13 mouse cellular contexts compared by ENCODE assay signal in the genomic region with DNA sequence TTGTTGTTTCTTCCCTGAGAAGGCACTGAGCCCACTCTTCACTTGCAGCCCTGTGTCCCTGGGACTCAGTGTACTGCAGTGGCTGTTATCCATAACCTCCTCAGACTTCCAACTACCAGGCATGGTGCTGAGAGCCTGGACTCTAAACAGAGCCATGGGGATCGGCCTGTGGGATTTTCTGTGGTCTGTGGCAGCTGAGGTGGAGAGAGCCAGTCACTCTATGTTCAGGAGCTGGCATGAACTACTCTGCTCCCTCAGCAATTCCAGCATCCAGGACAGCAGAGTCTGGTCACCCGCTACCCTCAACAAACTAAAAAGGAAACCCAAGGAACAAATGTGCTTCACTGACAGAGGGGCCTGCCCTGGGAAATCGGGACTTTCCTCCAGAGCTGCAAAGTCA. TPM values are rescaled to one million over a fixed set of nuclear protein-coding genes. Genes with fewer than 3 reads are reported as not detected.
DNase-seq lines count a peak whose midpoint lies in the region; ATAC-seq and TF ChIP-seq lines count a peak whose summit lies in the region.
"Had no signal": no experiment of that assay in that cellular context is flagged by ENCODE, and none has a peak within 500 bp of the region (broad histone marks: within the 10 kb centered on the region; RNA-seq: fewer than 3 reads in every experiment).

No protein-coding gene starts in this region.

- H3K4me2 ChIP-seq in heart, embryonic 13.5 days = no peak overlapping the region
- no peak overlapping the region for H3K4me2 ChIP-seq in lung, embryonic 14.5 days
- H3K4me2 ChIP-seq in lung, postnatal 0 days (replicated peaks; ENCODE audit: low read depth, low read length) = no peak overlapping the region
- H3K4me2 ChIP-seq in embryonic facial prominence, embryonic 15.5 days (replicated peaks) = no peak overlapping the region
- H3K4me2 ChIP-seq: liver, embryonic 13.5 days had no signal

- no peak for TF ChIP-seq CTCF in heart, adult 2 months (IDR thresholded peaks at IDR 0.05)
- no peak for TF ChIP-seq CTCF in lung, embryonic 14.5 days (IDR thresholded peaks at IDR 0.05; ENCODE audit: low read depth)
- TF ChIP-seq CTCF in lung, postnatal 0 days (IDR thresholded peaks at IDR 0.05) = no peak
- TF ChIP-seq CTCF in olfactory bulb, adult 2 months (IDR thresholded peaks at IDR 0.05; ENCODE audit: insufficient read depth, low read depth, low read length) = no peak

- H3K4me1 ChIP-seq in heart, embryonic 13.5 days = peaks cover 56% of the 10 kb centered on the region
- peaks cover 21% of the 10 kb centered on the region for H3K4me1 ChIP-seq in heart, adult 2 months (ENCODE audit: control insufficient read depth, insufficient read depth, low read length)
- H3K4me1 ChIP-seq in lung, embryonic 14.5 days (ENCODE audit: insufficient read depth) = peaks cover 33% of the 10 kb centered on the region
- H3K4me1 ChIP-seq in lung, postnatal 0 days (ENCODE audit: insufficient read depth, low read depth, low read length) = peaks cover 19% of the 10 kb centered on the region; the same call in 1 of the 2 replicates
- H3K4me1 ChIP-seq in embryonic facial prominence, embryonic 15.5 days = peaks cover 43% of the 10 kb centered on the region
- peaks cover 24% of the 10 kb centered on the region for H3K4me1 ChIP-seq in olfactory bulb, adult 2 months (ENCODE audit: control insufficient read depth, insufficient read depth, low read length)

- WGBS in heart, embryonic 13.5 days = 67% methylated on average over 3 of the region's 3 CpGs
- WGBS in heart, adult 2 months = 68% methylated on average over 3 of the region's 3 CpGs
- 71% methylated on average over 3 of the region's 3 CpGs for WGBS in lung, embryonic 14.5 days
- WGBS in lung, postnatal 0 days = 83% methylated on average over 3 of the region's 3 CpGs
- 71% methylated on average over 3 of the region's 3 CpGs for WGBS in embryonic facial prominence, embryonic 15.5 days
- 79% methylated on average over 3 of the region's 3 CpGs for WGBS in olfactory bulb, adult 2 months

- no peak for DNase-seq in heart, adult 2 months
- no peak for DNase-seq in lung, embryonic 14.5 days
- DNase-seq in lung, postnatal 0 days (ENCODE audit: low spot score) = no peak
- no peak for DNase-seq in cerebellum, adult 9-11 months
- no peak for DNase-seq in right cerebral cortex, postnatal 4 days
- DNase-seq: kidney, adult 18-20 months; layer of hippocampus, adult 9-11 months; liver, embryonic 13.5 days; right cerebral cortex, postnatal 14 days; thymus, adult 18-20 months had no signal

- H3K9ac ChIP-seq in heart, embryonic 13.5 days = peak overlapping the region; percentile 64
- H3K9ac ChIP-seq in heart, adult 2 months (ENCODE audit: low read depth, low read length) = no peak overlapping the region
- no peak overlapping the region for H3K9ac ChIP-seq in lung, embryonic 14.5 days
- no peak overlapping the region for H3K9ac ChIP-seq in lung, postnatal 0 days (replicated peaks; ENCODE audit: low read depth)
- no peak overlapping the region for H3K9ac ChIP-seq in embryonic facial prominence, embryonic 15.5 days
- H3K9ac ChIP-seq: liver, embryonic 13.5 days had no signal

- intact Hi-C loops in heart, adult 2 months (cut with DNase I) = no loop called here

- no peak for TF ChIP-seq EP300 in heart, adult 2 months (IDR thresholded peaks at IDR 0.05; ENCODE audit: insufficient read depth, low read depth, low read length)
- TF ChIP-seq EP300 in lung, postnatal 0 days (IDR thresholded peaks at IDR 0.05) = no peak

- H3K27ac ChIP-seq in heart, embryonic 13.5 days (replicated peaks) = peak overlapping the region; percentile 83
- H3K27ac ChIP-seq in heart, adult 2 months = no peak overlapping the region; the same call in 1 of the 2 replicates
- H3K27ac ChIP-seq in lung, embryonic 14.5 days (ENCODE audit: low read depth) = peak overlapping the region; percentile 43; the same call in 1 of the 2 replicates
- H3K27ac ChIP-seq in lung, postnatal 0 days (ENCODE audit: low read length) = no peak overlapping the region
- H3K27ac ChIP-seq in embryonic facial prominence, embryonic 15.5 days (replicated peaks) = peak overlapping the region; percentile 89
- peak overlapping the region; percentile 8; the same call in 1 of the 2 replicates for H3K27ac ChIP-seq in olfactory bulb, adult 2 months (ENCODE audit: insufficient read depth, low read depth, low read length)

- ATAC-seq in heart, embryonic 13.5 days (ENCODE audit: extremely low read depth, insufficient number of reproducible peaks, low FRiP score, low TSS enrichment) = no peak
- ATAC-seq in lung, embryonic 14.5 days (ENCODE audit: insufficient read depth) = no peak
- ATAC-seq in lung, postnatal 0 days = no peak
- 0 out of 2 replicates have a peak, but pooled peaks have one; percentile 30 for ATAC-seq in embryonic facial prominence, embryonic 15.5 days (ENCODE audit: insufficient number of reproducible peaks, low FRiP score, low TSS enrichment, low read depth)

- H3K79me2 ChIP-seq in heart, adult 2 months (replicated peaks; ENCODE audit: control insufficient read depth, insufficient read depth, low read length) = no peaks in the 10 kb centered on the region

- peaks cover 18% of the 10 kb centered on the region for H3K36me3 ChIP-seq in heart, embryonic 13.5 days
- H3K36me3 ChIP-seq in heart, adult 2 months (ENCODE audit: control insufficient read depth, insufficient read depth, low read length) = peaks cover 22% of the 10 kb centered on the region
- H3K36me3 ChIP-seq in lung, embryonic 14.5 days (ENCODE audit: insufficient read depth) = peaks cover 10% of the 10 kb centered on the region; the same call in 1 of the 2 replicates
- H3K36me3 ChIP-seq in lung, postnatal 0 days (ENCODE audit: insufficient read depth, low read length) = no peaks in the 10 kb centered on the region
- H3K36me3 ChIP-seq in embryonic facial prominence, embryonic 15.5 days = peaks cover 14% of the 10 kb centered on the region; the same call in 1 of the 2 replicates

- H3K4me3 ChIP-seq in heart, embryonic 13.5 days = no peak overlapping the region
- no peak overlapping the region for H3K4me3 ChIP-seq in heart, adult 2 months
- H3K4me3 ChIP-seq in lung, embryonic 14.5 days (ENCODE audit: low read depth, low read length) = no peak overlapping the region
- H3K4me3 ChIP-seq in lung, postnatal 0 days (ENCODE audit: low read depth, low read length) = no peak overlapping the region
- no peak overlapping the region for H3K4me3 ChIP-seq in embryonic facial prominence, embryonic 15.5 days (replicated peaks)
- H3K4me3 ChIP-seq in olfactory bulb, adult 2 months (ENCODE audit: insufficient read depth, low read depth, low read length) = no peak overlapping the region
- H3K4me3 ChIP-seq: liver, embryonic 13.5 days had no signal

- H3K9me3 ChIP-seq in heart, embryonic 13.5 days = no peaks in the 10 kb centered on the region
- no peaks in the 10 kb centered on the region for H3K9me3 ChIP-seq in lung, embryonic 14.5 days (ENCODE audit: low read depth, low read length)
- H3K9me3 ChIP-seq in lung, postnatal 0 days (ENCODE audit: low read length) = no peaks in the 10 kb centered on the region
- no peaks in the 10 kb centered on the region for H3K9me3 ChIP-seq in embryonic facial prominence, embryonic 15.5 days (replicated peaks)
- H3K9me3 ChIP-seq: liver, embryonic 13.5 days had no signal

- H3K27me3 ChIP-seq in heart, embryonic 13.5 days (replicated peaks) = no peaks in the 10 kb centered on the region
- H3K27me3 ChIP-seq in heart, adult 2 months (ENCODE audit: control insufficient read depth, insufficient read depth, low read length) = no peaks in the 10 kb centered on the region
- H3K27me3 ChIP-seq in lung, embryonic 14.5 days (ENCODE audit: insufficient read depth, low read length) = no peaks in the 10 kb centered on the region
- H3K27me3 ChIP-seq in lung, postnatal 0 days (replicated peaks; ENCODE audit: insufficient read depth, low read length) = no peaks in the 10 kb centered on the region
- no peaks in the 10 kb centered on the region for H3K27me3 ChIP-seq in embryonic facial prominence, embryonic 15.5 days
- H3K27me3 ChIP-seq: liver, embryonic 13.5 days had no signal

- no peak for TF ChIP-seq POLR2A in heart, adult 2 months (IDR thresholded peaks at IDR 0.05; ENCODE audit: insufficient read depth, low read depth, low read length)
- TF ChIP-seq POLR2A in olfactory bulb, adult 2 months (IDR thresholded peaks at IDR 0.05; ENCODE audit: insufficient read depth, low read depth, low read length) = no peak

RNA-seq across cellular contexts. Expression of gene Csf1, which starts 20.8 kb away (rescaled TPM):
- polyA plus RNA-seq in heart, embryonic 13.5 days (2015; fragmentation: Nextera tagmentation; extraction: Ambion mirVana) = 8.3 and 11.6 TPM in 2 replicates
- total RNA-seq in heart, adult 2 months (2021) = 10 to 100 TPM; 30.0 to 41.7 TPM
- 32.9 and 44.0 TPM in 2 replicates for polyA plus RNA-seq in heart, adult 2 months (2012; rRNA removed)
- polyA plus RNA-seq in lung, embryonic 14.5 days (2014; fragmentation: Nextera tagmentation; extraction: Ambion mirVana) = 9.3 and 12.9 TPM in 2 replicates
- polyA plus RNA-seq in lung, postnatal 0 days (2015; fragmentation: Nextera tagmentation; extraction: Ambion mirVana) = 10.9 and 14.3 TPM in 2 replicates
- 18.0 and 18.5 TPM in 2 replicates for polyA plus RNA-seq in embryonic facial prominence, embryonic 15.5 days (2015; fragmentation: Nextera tagmentation; extraction: Ambion mirVana)
- polyA plus RNA-seq in olfactory bulb, adult 2 months (2012; ENCODE audit: insufficient read depth, insufficient read length, low replicate concordance, missing spikeins) = not detected in 2 replicates

RNA-seq across cellular contexts. Expression of gene Ahcyl1, which starts 43.1 kb away (rescaled TPM):
- polyA plus RNA-seq in heart, embryonic 13.5 days (2015; fragmentation: Nextera tagmentation; extraction: Ambion mirVana) = 45.8 and 48.9 TPM in 2 replicates
- total RNA-seq in heart, adult 2 months (2021) = 10 to 100 TPM; 76.5 to 82.3 TPM
- 50.9 and 94.6 TPM in 2 replicates for polyA plus RNA-seq in heart, adult 2 months (2012; rRNA removed)
- polyA plus RNA-seq in lung, embryonic 14.5 days (2014; fragmentation: Nextera tagmentation; extraction: Ambion mirVana) = 106 and 107 TPM in 2 replicates
- 37.1 and 39.3 TPM in 2 replicates for polyA plus RNA-seq in lung, postnatal 0 days (2015; fragmentation: Nextera tagmentation; extraction: Ambion mirVana)
- 81.1 and 85.2 TPM in 2 replicates for polyA plus RNA-seq in embryonic facial prominence, embryonic 15.5 days (2015; fragmentation: Nextera tagmentation; extraction: Ambion mirVana)
- polyA plus RNA-seq in olfactory bulb, adult 2 months (2012; ENCODE audit: insufficient read depth, insufficient read length, low replicate concordance, missing spikeins) = 109 and 279 TPM in 2 replicates

Comparison
In these comparisons a context has a peak if more than half of its experiments do, and no peak if none do; other contexts are left out.
1. H3K27ac ChIP-seq: peak in heart, embryonic 13.5 days (single experiment), lung, embryonic 14.5 days (single experiment), embryonic facial prominence, embryonic 15.5 days (single experiment) and olfactory bulb, adult 2 months (single experiment); none in heart, adult 2 months (single experiment) and lung, postnatal 0 days (single experiment).